Mouse (Mus musculus): ENCODE data around the gene Phf12.

DNA sequence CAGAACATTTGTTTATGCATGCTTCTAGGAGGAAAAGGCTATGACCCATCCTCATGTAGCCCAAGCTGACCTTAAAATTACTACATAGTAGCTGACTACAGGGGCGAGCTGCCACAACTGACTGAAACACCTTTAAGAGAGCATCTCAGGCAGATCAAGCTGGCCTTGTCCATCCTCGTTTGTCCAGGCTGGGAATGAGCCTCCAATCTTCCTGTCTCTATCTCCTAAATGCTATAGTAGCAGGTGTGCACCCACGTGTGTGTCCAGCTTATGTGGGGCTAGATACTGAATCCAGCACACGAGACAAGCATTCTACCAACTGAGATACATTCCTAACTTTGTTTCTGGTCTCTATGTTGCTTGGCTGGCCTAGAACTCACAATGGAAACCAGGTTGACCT, 92.1 kb downstream of the Phf12 start:
- TF ChIP-seq ZC3H11A (IDR thresholded peaks at IDR 0.05; ENCODE audit: borderline replicate concordance, low read depth, low read length): no peak
- no peak for TF ChIP-seq HCFC1 (IDR thresholded peaks at IDR 0.05; ENCODE audit: borderline replicate concordance, insufficient read depth, low read length)
- no peak for TF ChIP-seq ZNF384 (IDR thresholded peaks at IDR 0.05; ENCODE audit: low read depth, low read length)
- no peak for TF ChIP-seq CHD2 (IDR thresholded peaks at IDR 0.05; ENCODE audit: low read depth, low read length)
